Mouse (Mus musculus) limb, embryonic 12.5 days (tissue): ENCODE measurements around the gene Zfp981. TPM values are rescaled to one million over a fixed set of nuclear protein-coding genes. Genes with fewer than 3 reads are reported as not detected.
"Not testable (repeated sequence)": the region's sequence is repeated elsewhere in the genome, so short reads cannot be mapped to it uniquely, and the experiment has no call there.

ENCODE experiments used
- ATAC-seq: fragments of 200-750 bp; cut with Nextera tagmentation; 2 replicates; pipeline ENCODE4 v1.8.0; 2017; ENCODE audit warnings: low read depth, moderate TSS enrichment; ENCODE audit not compliant: insufficient number of reproducible peaks, insufficient read depth, low FRiP score, low TSS enrichment
- H3K27ac ChIP-seq: fragments of 300-500 bp; sonication (generic); 2 replicates; pipeline ENCODE4 v1.5.1; 2016; ENCODE audit warnings: mild to moderate bottlenecking, moderate library complexity
- H3K27me3 ChIP-seq: fragments of 300-500 bp; sonication (generic); 2 replicates; pipeline ENCODE4 v1.6.1; 2016; ENCODE audit warnings: mild to moderate bottlenecking, moderate library complexity
- H3K36me3 ChIP-seq: fragments of 300-500 bp; sonication (generic); 2 replicates; pipeline ENCODE4 v1.6.1; 2016; ENCODE audit warnings: mild to moderate bottlenecking, moderate library complexity
- H3K4me1 ChIP-seq: fragments of 300-500 bp; sonication (generic); replicated peaks from 2 replicates; pipeline ENCODE4 v1.6.1; 2016
- H3K4me2 ChIP-seq: fragments of 300-500 bp; sonication (generic); 2 replicates; pipeline ENCODE4 v1.6.1; 2016; ENCODE audit warnings: mild to moderate bottlenecking, moderate library complexity
- H3K4me3 ChIP-seq: fragments of 300-500 bp; sonication (generic); replicated peaks from 2 replicates; pipeline ENCODE4 v1.5.1; 2016; ENCODE audit warnings: mild to moderate bottlenecking
- H3K9ac ChIP-seq: fragments of 300-500 bp; sonication (generic); replicated peaks from 2 replicates; pipeline ENCODE4 v1.6.1; 2016; ENCODE audit warnings: mild to moderate bottlenecking, moderate library complexity
- H3K9me3 ChIP-seq: fragments of 300-500 bp; sonication (generic); 2 replicates; pipeline ENCODE4 v1.6.1; 2016; ENCODE audit warnings: mild to moderate bottlenecking, moderate library complexity
- WGBS: fragments of 180-500 bp; shearing (Covaris S2); methylation state at CpG from one replicate; pipeline ENCODE4 v1.1.7; 2016; 5-methylcytosine and 5-hydroxymethylcytosine counted together
- polyA plus RNA-seq: library from polyadenylated mRNA; unstranded; fragments of >200 nt; fragmentation: Nextera tagmentation; extraction: Ambion mirVana; gene quantifications from 2 replicates; pipeline ENCODE4 v1.2.1, GENCODE M21; 2016

The Zfp981 gene
- polyA plus RNA-seq, 1 experiment from 2014 or later = 0.06 TPM

DNA sequence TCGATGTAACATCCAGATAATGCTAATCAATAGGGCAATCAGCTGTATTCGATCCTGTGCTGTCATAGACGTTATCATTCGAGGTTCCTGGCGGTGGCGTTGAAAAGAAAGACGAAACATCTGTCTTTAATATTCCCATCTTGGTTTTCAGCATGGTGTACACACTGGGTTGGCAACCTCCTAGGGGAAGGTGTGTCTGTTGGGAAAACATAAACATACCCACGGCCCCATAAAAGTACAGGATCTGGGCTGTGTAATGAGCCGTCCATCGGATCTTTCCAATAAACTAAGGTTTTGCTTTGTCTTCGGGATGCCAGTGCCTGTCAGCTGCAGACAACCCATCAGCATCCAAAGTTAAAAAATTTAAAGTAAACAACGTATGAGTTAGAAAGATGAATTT lies 31.8 kb upstream of the Zfp981 start:
- not testable (repeated sequence) for H3K4me1 ChIP-seq, H3K9ac ChIP-seq, H3K4me2 ChIP-seq, H3K27me3 ChIP-seq, ATAC-seq, H3K4me3 ChIP-seq, H3K27ac ChIP-seq
- WGBS = 95% methylated on average over 10 of the region's 12 CpGs
- Histone ChIP-seq H3K9me3 (peaks cover 15% of the 10 kb centered on the region), H3K36me3 (peaks cover 11% of the 10 kb centered on the region; the same call in 1 of the 2 replicates)

DNA sequence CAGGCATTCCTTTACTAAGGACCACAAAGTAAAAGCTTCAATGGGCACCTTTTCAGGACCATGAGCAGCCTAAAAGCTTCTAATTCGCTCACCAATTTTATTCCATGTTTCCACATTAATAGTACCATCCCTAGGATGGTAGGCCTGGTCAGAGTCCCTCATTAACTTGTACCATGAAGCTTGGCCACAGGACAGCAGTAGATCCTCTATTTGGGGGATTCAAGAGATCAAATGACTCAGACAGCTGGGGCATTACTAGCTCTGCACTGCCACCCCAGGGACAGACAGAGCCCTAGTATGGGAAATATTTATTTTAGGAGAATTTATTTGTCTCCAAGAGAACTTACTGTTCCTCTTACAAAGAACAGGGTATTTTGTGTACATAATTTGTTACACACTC lies 27.6 kb upstream of the Zfp981 start:
- not testable (repeated sequence) for H3K36me3 ChIP-seq, H3K9ac ChIP-seq, H3K4me1 ChIP-seq, H3K27ac ChIP-seq, H3K4me2 ChIP-seq, H3K27me3 ChIP-seq, H3K4me3 ChIP-seq
- peak; percentile 39; the same call in 1 of the 2 replicates for ATAC-seq
- WGBS = no CpG with 5 or more reads among the region's 1 CpGs
- peaks cover 42% of the 10 kb centered on the region for H3K9me3 ChIP-seq

- not testable (repeated sequence) for H3K27ac ChIP-seq, H3K4me3 ChIP-seq, H3K27me3 ChIP-seq, H3K9ac ChIP-seq, H3K36me3 ChIP-seq, H3K4me2 ChIP-seq, H3K4me1 ChIP-seq
- 57% methylated on average over 76 of the region's 94 CpGs for WGBS
- peak; percentile 89 for ATAC-seq
- peaks cover 40% of the 10 kb centered on the region for H3K9me3 ChIP-seq
Measured at GRCm38 (mm10) chr4:146474716-146475676, 26.8 kb upstream of the Zfp981 start.

DNA sequence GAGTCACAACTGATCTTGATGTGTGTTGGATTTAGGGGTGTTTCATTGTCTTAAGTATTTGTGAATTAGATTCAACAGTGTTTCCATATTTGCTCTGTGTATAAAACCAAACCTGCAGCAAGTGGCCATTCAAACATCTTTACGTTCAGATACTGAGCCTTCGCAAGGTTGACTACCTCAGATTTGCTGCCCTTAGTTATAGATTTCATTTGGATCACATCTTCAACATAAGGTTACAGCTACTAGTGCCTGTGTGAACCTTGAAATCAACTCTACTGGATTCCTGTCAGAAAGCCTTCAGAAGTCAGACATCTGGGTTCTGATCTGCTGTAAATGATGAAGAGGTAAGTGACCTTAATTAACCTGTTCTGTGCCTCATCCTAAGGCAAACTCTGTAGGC lies 25.6 kb upstream of the Zfp981 start:
- peaks cover 51% of the 10 kb centered on the region for H3K9me3 ChIP-seq
- not testable (repeated sequence) for H3K4me2 ChIP-seq, H3K4me1 ChIP-seq, H3K27me3 ChIP-seq, H3K27ac ChIP-seq, H3K36me3 ChIP-seq, H3K9ac ChIP-seq, ATAC-seq, H3K4me3 ChIP-seq
- 93% methylated on average over 2 of the region's 2 CpGs for WGBS

DNA sequence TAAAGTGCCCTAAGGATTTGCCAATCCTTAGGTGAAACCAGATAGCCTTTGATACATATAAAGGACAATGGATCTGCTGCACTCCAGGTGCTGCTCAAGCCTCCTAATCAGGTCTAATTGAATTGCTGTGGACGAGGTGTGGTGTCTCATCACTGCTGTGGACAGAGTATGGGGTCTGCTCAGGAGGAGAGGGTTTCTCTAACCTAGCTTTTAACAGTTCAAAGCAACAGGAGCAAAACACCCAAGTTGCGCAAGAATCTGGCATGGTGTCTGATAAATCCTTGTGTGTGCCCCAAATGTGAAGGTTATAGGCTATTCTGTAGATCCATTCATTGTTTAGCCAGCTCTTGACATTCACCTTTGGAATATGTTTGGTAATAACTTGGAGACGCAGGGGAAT lies 24.9 kb upstream of the Zfp981 start:
- H3K4me2 ChIP-seq, H3K4me3 ChIP-seq, H3K27me3 ChIP-seq, H3K36me3 ChIP-seq, H3K9ac ChIP-seq, H3K4me1 ChIP-seq, H3K27ac ChIP-seq, ATAC-seq: not testable (repeated sequence)
- 84% methylated on average over 3 of the region's 3 CpGs for WGBS
- peaks cover 56% of the 10 kb centered on the region for H3K9me3 ChIP-seq

- H3K9me3 ChIP-seq = peaks cover 84% of the 10 kb centered on the region
- ATAC-seq = peak; percentile 57; the same call in 1 of the 2 replicates
Measured at GRCm38 (mm10) chr4:146480376-146481096, 21.3 kb upstream of the Zfp981 start.

DNA sequence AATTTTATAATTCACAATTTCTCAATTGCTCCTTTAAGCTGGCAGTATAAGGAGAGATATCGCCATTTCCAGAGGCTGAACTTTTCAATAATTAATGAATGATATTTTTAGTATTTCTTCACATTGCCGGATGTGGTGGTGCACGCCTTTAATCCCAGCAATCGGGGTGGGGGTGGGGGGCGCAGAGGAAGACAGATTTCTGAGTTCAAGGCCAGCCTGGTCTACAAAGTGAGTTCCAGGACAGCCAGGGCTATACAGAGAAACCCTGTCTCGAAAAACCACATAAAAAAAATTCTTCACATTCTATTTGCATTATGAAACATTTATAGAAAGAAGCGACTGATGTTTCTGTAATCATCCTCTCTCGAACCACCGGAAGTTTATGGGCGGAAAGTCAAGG lies 19.3 kb upstream of the Zfp981 start:
- not testable (repeated sequence) for H3K4me2 ChIP-seq, H3K4me1 ChIP-seq, H3K36me3 ChIP-seq, H3K9ac ChIP-seq, H3K4me3 ChIP-seq, H3K27ac ChIP-seq, ATAC-seq, H3K27me3 ChIP-seq
- 87% methylated on average over 10 of the region's 10 CpGs for WGBS
- H3K9me3 ChIP-seq = peaks cover 73% of the 10 kb centered on the region

More at GRCm38 (mm10) chr4:146480376-146481096, 21.3 kb upstream of the Zfp981 start:
- H3K36me3 ChIP-seq, H3K27me3 ChIP-seq, H3K27ac ChIP-seq, H3K4me3 ChIP-seq, H3K4me1 ChIP-seq, H3K4me2 ChIP-seq, H3K9ac ChIP-seq: not testable (repeated sequence)
- WGBS = 73% methylated on average over 6 of the region's 6 CpGs

DNA sequence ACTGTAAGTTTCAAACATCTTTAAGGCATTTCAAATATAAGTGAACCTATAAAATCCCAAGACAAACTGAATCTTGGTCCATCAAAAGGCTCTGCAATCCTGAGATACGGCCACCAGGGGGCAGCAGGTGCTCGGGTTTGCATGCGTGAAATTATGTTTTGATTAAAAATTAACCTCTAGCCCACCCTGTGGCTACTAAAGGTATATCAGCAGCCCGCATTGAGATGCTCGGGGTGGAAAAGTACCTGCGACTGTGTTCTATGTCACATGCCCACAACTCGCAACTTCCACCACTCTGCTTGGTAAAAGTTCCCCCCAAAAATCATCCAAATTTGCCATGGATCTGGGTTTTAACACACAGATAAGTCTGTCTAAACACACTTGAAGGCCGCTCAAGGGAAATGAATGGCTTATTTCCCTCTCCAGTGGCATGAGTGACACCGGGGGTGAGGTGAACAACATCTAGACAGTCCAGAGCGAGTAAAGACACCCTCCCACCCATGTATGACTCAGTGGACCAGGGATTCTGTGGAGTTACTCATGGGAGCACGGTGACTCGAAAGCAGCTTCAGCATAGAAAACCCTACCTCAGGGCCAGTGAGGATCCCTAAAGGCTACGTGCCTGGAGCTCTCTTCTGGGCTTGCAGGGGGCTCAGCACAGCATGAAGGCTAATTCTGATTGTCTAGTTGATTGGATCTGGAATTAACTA lies 18.1 kb upstream of the Zfp981 start:
- ATAC-seq = peak; percentile 66
- not testable (repeated sequence) for H3K27me3 ChIP-seq, H3K4me2 ChIP-seq, H3K4me3 ChIP-seq, H3K9ac ChIP-seq, H3K36me3 ChIP-seq, H3K27ac ChIP-seq, H3K4me1 ChIP-seq
- H3K9me3 ChIP-seq = peaks cover 75% of the 10 kb centered on the region
- WGBS = 72% methylated on average over 13 of the region's 13 CpGs

- not testable (repeated sequence) for H3K4me1 ChIP-seq, H3K4me2 ChIP-seq, H3K9ac ChIP-seq, H3K4me3 ChIP-seq, H3K27me3 ChIP-seq, H3K36me3 ChIP-seq, H3K27ac ChIP-seq, ATAC-seq
- H3K9me3 ChIP-seq = peaks cover 75% of the 10 kb centered on the region
Measured at GRCm38 (mm10) chr4:146484676-146485075, 17.2 kb upstream of the Zfp981 start.

DNA sequence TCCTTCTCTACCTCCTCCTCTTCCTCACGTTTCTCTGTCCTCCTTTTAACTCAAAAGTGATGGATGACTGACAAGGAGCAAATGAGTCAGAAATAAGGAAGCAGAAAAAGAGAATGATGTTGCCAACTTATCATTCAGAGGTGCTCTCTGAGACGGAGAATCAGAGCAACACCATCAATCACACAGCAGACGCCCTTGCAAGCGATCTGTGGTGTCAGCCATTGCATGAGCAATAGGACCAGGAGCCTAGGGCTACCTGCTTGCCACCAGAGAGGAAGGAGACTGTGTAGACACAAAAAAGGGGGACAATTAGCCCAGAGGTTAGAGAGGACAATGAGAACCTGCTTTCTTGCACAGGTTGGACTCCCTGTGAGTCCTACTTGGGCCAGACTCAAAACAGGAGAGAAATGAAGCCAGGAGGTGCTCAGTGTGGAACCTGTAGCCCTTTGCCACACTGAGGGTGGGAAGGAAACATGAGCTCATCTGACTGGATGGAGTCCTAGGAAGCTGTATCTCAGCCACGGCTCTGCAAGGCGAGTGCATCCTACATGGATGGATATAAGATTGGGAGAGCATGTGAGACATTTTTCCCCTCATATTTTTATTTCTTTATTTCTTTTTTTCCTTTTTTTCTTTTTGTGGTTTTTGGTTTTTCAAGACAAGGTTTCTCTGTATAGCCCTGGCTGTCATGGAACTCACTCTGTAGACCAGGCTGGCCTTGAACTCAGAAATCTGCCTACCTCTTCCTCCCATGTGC lies 16.5 kb upstream of the Zfp981 start:
- WGBS = 71% methylated on average over 6 of the region's 6 CpGs
- not testable (repeated sequence) for ATAC-seq, H3K9ac ChIP-seq, H3K27ac ChIP-seq, H3K4me1 ChIP-seq, H3K4me2 ChIP-seq, H3K4me3 ChIP-seq, H3K36me3 ChIP-seq, H3K27me3 ChIP-seq
- peaks cover 72% of the 10 kb centered on the region for H3K9me3 ChIP-seq
